Mouse (Mus musculus) heart, embryonic 16.5 days (tissue): ENCODE measurements around the gene Wdfy4. TPM values are rescaled to one million over a fixed set of nuclear protein-coding genes. Genes with fewer than 3 reads are reported as not detected.

Experiments used
- ATAC-seq: fragments of 200-750 bp; cut with Nextera tagmentation; replicated peaks from 2 replicates; pipeline ENCODE4 v1.8.0; 2017; ENCODE audit warnings: moderate number of reproducible peaks; ENCODE audit not compliant: insufficient read depth, low FRiP score; ENCODE audit errors: extremely low read depth
- H3K27ac ChIP-seq: fragments of 300-500 bp; sonication (generic); 2 replicates; pipeline ENCODE4 v1.5.1; 2014; ENCODE audit warnings: mild to moderate bottlenecking, low read length, control low read depth, moderate library complexity
- H3K27me3 ChIP-seq: fragments of 300-500 bp; sonication (generic); 2 replicates; pipeline ENCODE4 v1.6.1; 2014; ENCODE audit warnings: low read length, mixed read lengths; ENCODE audit not compliant: control insufficient read depth, insufficient read depth
- H3K36me3 ChIP-seq: fragments of 300-500 bp; sonication (generic); 2 replicates; pipeline ENCODE4 v1.6.1; 2014; ENCODE audit not compliant: control insufficient read depth, insufficient read depth
- H3K4me1 ChIP-seq: fragments of 300-500 bp; sonication (generic); 2 replicates; pipeline ENCODE4 v1.6.1; 2014; ENCODE audit warnings: low read length, mixed read lengths; ENCODE audit not compliant: control insufficient read depth, insufficient read depth
- H3K4me2 ChIP-seq: fragments of 300-500 bp; sonication (generic); 2 replicates; pipeline ENCODE4 v1.6.1; 2014; ENCODE audit warnings: low read depth, mild to moderate bottlenecking, control low read depth, low read length
- H3K4me3 ChIP-seq: fragments of 300-500 bp; sonication (generic); 2 replicates; pipeline ENCODE4 v1.5.1; 2014; ENCODE audit warnings: mild to moderate bottlenecking, control low read depth, low read length
- H3K9ac ChIP-seq: fragments of 300-500 bp; sonication (generic); 2 replicates; pipeline ENCODE4 v1.6.1; 2014; ENCODE audit warnings: low read length, control low read depth
- H3K9me3 ChIP-seq: fragments of 300-500 bp; sonication (generic); replicated peaks from 2 replicates; pipeline ENCODE4 v1.6.1; 2016; ENCODE audit warnings: low read length; ENCODE audit not compliant: control insufficient read depth
- WGBS: fragments of 180-500 bp; shearing (Covaris S2); extraction: QIAGEN DNeasy Blood & Tissue Kit; methylation state at CpG from one replicate; pipeline ENCODE4 v1.1.7; 2014; 5-methylcytosine and 5-hydroxymethylcytosine counted together
- polyA plus RNA-seq: library from polyadenylated mRNA; unstranded; fragments of >200 nt; fragmentation: Nextera tagmentation; extraction: Ambion mirVana; gene quantifications from 2 replicates; pipeline ENCODE4 v1.2.1, GENCODE M21; 2015

The Wdfy4 gene
- polyA plus RNA-seq, 1 experiment from 2014 or later = 1.2 TPM

DNA sequence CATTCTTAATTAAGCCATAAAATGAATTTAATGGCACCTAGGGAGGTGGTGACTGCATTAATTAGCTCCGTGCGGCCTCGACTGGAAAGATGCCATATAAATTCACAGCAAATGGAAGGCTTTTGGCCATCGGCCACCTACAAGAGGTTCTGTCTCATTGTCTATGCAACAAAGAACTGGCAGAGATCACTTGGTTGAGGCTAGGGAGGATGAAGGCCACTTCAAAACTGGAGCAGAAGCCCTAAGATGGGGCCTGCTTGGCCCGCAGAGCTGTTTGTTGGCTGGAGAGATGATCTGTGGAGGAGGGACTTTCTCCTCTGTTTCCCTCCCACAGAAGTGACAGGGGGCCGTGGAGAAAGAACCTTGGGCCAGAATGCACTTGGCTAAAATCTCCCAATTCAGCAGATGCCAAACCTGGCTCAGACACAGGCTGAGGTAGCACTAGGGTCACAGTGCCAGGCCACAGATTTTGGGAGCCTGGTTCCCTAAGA, 103.9 kb downstream of the Wdfy4 start:
- WGBS = 76% methylated on average over 6 of the region's 6 CpGs
- H3K27me3 ChIP-seq = no peaks in the 10 kb centered on the region
- H3K9me3 ChIP-seq = no peaks in the 10 kb centered on the region
- no peak overlapping the region for H3K4me3 ChIP-seq
- no peak overlapping the region for H3K9ac ChIP-seq
- no peak overlapping the region for H3K4me2 ChIP-seq
- H3K4me1 ChIP-seq = no peaks in the 10 kb centered on the region
- no peaks in the 10 kb centered on the region for H3K36me3 ChIP-seq
- ATAC-seq = no peak
- H3K27ac ChIP-seq = no peak overlapping the region

- ATAC-seq = no peak
- H3K27ac ChIP-seq = no peak overlapping the region
- H3K9ac ChIP-seq = no peak overlapping the region
- no peak overlapping the region for H3K4me3 ChIP-seq
- H3K4me1 ChIP-seq = no peaks in the 10 kb centered on the region
- H3K27me3 ChIP-seq = no peaks in the 10 kb centered on the region
- 79% methylated on average over 6 of the region's 6 CpGs for WGBS
- H3K36me3 ChIP-seq = no peaks in the 10 kb centered on the region
- H3K9me3 ChIP-seq = no peaks in the 10 kb centered on the region
- no peak overlapping the region for H3K4me2 ChIP-seq
Measured at GRCm38 (mm10) chr14:33078596-33078995, 106.7 kb downstream of the Wdfy4 start.

DNA sequence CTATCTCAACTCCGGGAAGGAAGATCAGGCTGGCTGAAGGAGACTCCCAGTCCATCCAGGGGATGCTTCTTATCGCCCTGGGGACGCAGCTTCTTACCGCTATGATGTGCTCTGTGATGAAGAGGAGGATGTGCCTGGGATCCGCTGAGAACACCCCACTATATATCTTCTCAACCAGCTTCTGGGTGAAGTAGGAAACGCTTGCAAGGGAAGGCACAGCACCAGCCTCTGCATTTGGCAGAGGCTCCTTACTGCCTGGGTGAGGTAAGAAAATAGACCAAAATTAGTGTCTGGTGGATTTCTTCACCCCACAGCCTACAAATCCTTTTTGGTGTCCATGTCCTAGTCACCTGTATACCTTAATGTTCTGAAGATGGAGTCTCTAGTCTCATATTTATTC, 107.2 kb downstream of the Wdfy4 start:
- 83% methylated on average over 6 of the region's 6 CpGs for WGBS
- no peaks in the 10 kb centered on the region for H3K36me3 ChIP-seq
- no peak overlapping the region for H3K4me2 ChIP-seq
- no peaks in the 10 kb centered on the region for H3K9me3 ChIP-seq
- no peak overlapping the region for H3K27ac ChIP-seq
- H3K27me3 ChIP-seq = no peaks in the 10 kb centered on the region
- H3K9ac ChIP-seq = no peak overlapping the region
- H3K4me1 ChIP-seq = no peaks in the 10 kb centered on the region
- no peak overlapping the region for H3K4me3 ChIP-seq
- ATAC-seq = no peak

- Histone ChIP-seq H3K4me3 (no peak overlapping the region), H3K27me3 (no peaks in the 10 kb centered on the region), H3K36me3 (no peaks in the 10 kb centered on the region), H3K9ac (no peak overlapping the region), H3K27ac (no peak overlapping the region), H3K4me2 (no peak overlapping the region), H3K4me1 (no peaks in the 10 kb centered on the region), H3K9me3 (no peaks in the 10 kb centered on the region)
- no peak for ATAC-seq
- WGBS = 74% methylated on average over 3 of the region's 3 CpGs
Measured at GRCm38 (mm10) chr14:33073355-33073754, 112.0 kb downstream of the Wdfy4 start.

- Histone ChIP-seq H3K4me3 (no peak overlapping the region), H3K4me1 (no peaks in the 10 kb centered on the region), H3K9ac (no peak overlapping the region), H3K4me2 (no peak overlapping the region), H3K27ac (no peak overlapping the region), H3K36me3 (no peaks in the 10 kb centered on the region), H3K27me3 (no peaks in the 10 kb centered on the region), H3K9me3 (no peaks in the 10 kb centered on the region)
- no peak for ATAC-seq
- 80% methylated on average over 7 of the region's 7 CpGs for WGBS
Measured at GRCm38 (mm10) chr14:33072351-33072750, 113.0 kb downstream of the Wdfy4 start.

- ATAC-seq = no peak
- Histone ChIP-seq H3K4me3 (no peak overlapping the region), H3K4me2 (no peak overlapping the region), H3K36me3 (no peaks in the 10 kb centered on the region), H3K27me3 (no peaks in the 10 kb centered on the region), H3K9ac (no peak overlapping the region), H3K9me3 (no peaks in the 10 kb centered on the region), H3K4me1 (no peaks in the 10 kb centered on the region), H3K27ac (no peak overlapping the region)
- WGBS = 69% methylated on average over 9 of the region's 9 CpGs
Measured at GRCm38 (mm10) chr14:33067676-33068075, 117.6 kb downstream of the Wdfy4 start.

DNA sequence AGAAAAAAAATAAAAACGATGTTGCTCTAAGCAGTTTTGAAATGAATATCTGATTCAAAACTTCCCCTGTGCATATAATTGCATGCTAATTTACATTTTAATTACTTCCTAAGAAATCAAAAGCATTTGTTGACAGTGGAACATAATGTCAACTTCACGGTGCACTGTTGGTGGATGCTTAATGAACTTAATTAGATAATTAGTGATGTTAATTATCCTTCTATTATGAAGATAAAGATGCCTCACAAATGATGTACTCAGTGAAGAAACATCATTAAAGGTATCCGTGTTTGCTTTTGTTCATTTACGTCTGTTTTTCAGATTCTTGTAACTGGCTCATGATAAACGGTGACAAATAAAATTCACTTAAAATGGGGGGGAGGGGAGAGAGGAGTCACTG, 122.3 kb downstream of the Wdfy4 start:
- H3K9ac ChIP-seq = no peak overlapping the region
- H3K4me3 ChIP-seq = no peak overlapping the region
- WGBS = 76% methylated on average over 5 of the region's 5 CpGs
- no peak overlapping the region for H3K4me2 ChIP-seq
- no peaks in the 10 kb centered on the region for H3K27me3 ChIP-seq
- H3K4me1 ChIP-seq = no peaks in the 10 kb centered on the region
- H3K9me3 ChIP-seq = no peaks in the 10 kb centered on the region
- ATAC-seq = no peak
- H3K36me3 ChIP-seq = no peaks in the 10 kb centered on the region
- no peak overlapping the region for H3K27ac ChIP-seq

GRCm38 (mm10) chr14:33058881-33059660, 126.2 kb downstream of the Wdfy4 start:
- H3K4me2 ChIP-seq = no peak overlapping the region
- no peaks in the 10 kb centered on the region; the same call in 1 of the 2 replicates for H3K4me1 ChIP-seq
- no peaks in the 10 kb centered on the region for H3K36me3 ChIP-seq
- H3K4me3 ChIP-seq = no peak overlapping the region
- no peaks in the 10 kb centered on the region for H3K27me3 ChIP-seq
- no peak overlapping the region for H3K9ac ChIP-seq
- 86% methylated on average over 7 of the region's 7 CpGs for WGBS
- no peaks in the 10 kb centered on the region for H3K9me3 ChIP-seq
- no peak for ATAC-seq
- H3K27ac ChIP-seq = no peak overlapping the region

DNA sequence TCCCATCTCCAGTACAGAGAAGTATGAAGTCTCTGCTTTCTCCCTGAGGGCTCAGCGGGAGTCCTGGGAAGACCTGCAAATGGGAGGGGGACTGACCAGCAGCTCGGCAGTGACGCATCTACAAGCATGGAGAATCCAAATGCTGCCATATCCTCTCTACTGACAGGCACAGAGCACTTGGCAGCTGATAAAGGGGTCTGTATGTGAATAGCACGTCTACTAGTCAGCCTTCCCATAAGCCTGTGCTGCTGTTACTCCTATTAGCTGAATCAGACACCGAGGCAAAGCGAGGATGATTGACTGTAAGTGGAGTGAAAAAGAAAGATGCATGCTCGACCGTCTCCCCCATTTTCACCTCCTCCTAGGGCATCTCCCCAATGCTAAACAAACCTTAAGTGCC, 131.9 kb downstream of the Wdfy4 start:
- Histone ChIP-seq H3K4me2 (no peak overlapping the region), H3K4me3 (no peak overlapping the region), H3K9ac (no peak overlapping the region), H3K36me3 (no peaks in the 10 kb centered on the region), H3K27me3 (no peaks in the 10 kb centered on the region), H3K9me3 (no peaks in the 10 kb centered on the region), H3K4me1 (no peaks in the 10 kb centered on the region; the same call in 1 of the 2 replicates), H3K27ac (no peak overlapping the region)
- WGBS = 50% methylated on average over 8 of the region's 8 CpGs
- no peak for ATAC-seq
